Mouse (Mus musculus): ENCODE data around the gene C130050O18Rik. TPM values are rescaled to one million over a fixed set of nuclear protein-coding genes. Genes with fewer than 3 reads are reported as not detected.
A peak's percentile ranks its signal among the peaks of the same experiment; 100 is the strongest.

C130050O18Rik gene
- polyA plus RNA-seq, 1 experiment, result 8.1 TPM

DNA sequence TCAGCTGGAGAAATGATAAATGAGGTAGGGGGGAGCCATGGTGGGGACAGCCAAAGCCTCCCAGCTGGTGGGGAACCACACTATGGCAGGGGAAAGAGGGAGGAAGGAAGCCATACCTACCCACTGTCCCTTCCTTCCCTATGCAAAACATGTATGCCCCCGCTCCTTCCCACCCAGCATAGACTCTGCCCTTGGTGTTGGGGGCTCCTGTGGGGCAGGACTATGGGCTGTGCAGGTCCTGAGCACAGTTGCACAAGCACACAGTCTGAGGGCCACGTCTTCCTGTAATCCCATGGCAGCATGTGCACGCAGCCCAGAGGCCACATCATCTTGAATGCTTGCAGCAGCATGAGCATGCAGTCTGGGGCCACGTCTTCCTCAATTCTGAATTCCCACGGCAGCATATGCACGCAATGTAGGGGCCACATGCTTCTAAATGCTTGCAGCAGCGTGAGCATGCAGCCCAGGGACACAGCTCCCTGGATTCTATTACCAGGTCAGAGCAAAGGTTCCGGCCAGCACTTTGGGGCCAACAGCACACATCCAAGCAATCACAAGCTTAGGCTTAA, 1.3 kb upstream of the C130050O18Rik start:
- Histone ChIP-seq H3K36me3 (ENCODE audit: control insufficient read depth, insufficient read depth, low read length) (no peaks in the 10 kb centered on the region), H3K27ac (ENCODE audit: insufficient read depth, low read length) (peak overlapping the region; percentile 43), H3K4me1 (ENCODE audit: control insufficient read depth, insufficient read depth, insufficient read length) (peaks cover 14% of the 10 kb centered on the region; the same call in 1 of the 2 replicates), H3K27me3 (ENCODE audit: control insufficient read depth, insufficient read depth, low read length) (no peaks in the 10 kb centered on the region), H3K4me3 (ENCODE audit: extremely low read depth, insufficient read depth, insufficient read length) (no peak overlapping the region)
- TF ChIP-seq POLR2A (IDR thresholded peaks at IDR 0.05; ENCODE audit: low read depth, low read length) (no peak), CTCF (IDR thresholded peaks at IDR 0.05; ENCODE audit: extremely low read depth, insufficient read depth, insufficient read length, insufficient replicate concordance) (no peak)
- no peak for DNase-seq (ENCODE audit: low read depth in 1 of 2, low spot score in 2 of 2)
- WGBS, result 46% methylated on average over 8 of the region's 8 CpGs

DNA sequence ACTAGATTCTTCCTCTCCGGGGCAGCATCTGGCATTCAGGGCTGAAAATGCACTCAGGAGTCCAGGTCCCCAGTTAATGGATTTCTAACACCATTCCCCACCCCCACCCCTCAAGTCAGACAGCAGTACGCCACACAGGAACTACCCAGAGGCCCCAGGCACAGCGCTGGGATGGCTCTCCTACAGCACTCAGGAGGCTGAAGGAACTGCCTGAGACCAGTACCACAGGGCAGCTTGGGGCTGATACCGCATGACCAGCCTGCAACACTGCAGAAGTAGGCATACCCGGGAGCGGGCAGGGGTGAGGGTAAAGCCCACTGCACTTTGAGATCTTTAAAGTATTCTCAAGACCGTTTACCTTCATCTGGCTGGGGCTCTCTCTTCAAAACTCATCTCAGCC, 398 bp downstream of the C130050O18Rik start:
- 42% methylated on average over 7 of the region's 7 CpGs for WGBS
- TF ChIP-seq CTCF (IDR thresholded peaks at IDR 0.05; ENCODE audit: extremely low read depth, insufficient read depth, insufficient read length, insufficient replicate concordance), result no peak
- no peak for DNase-seq (ENCODE audit: low read depth in 1 of 2, low spot score in 2 of 2)
- peaks cover 14% of the 10 kb centered on the region; the same call in 1 of the 2 replicates for H3K4me1 ChIP-seq (ENCODE audit: control insufficient read depth, insufficient read depth, insufficient read length)
- H3K27ac ChIP-seq (ENCODE audit: insufficient read depth, low read length), result peak overlapping the region; percentile 56
- H3K27me3 ChIP-seq (ENCODE audit: control insufficient read depth, insufficient read depth, low read length), result no peaks in the 10 kb centered on the region
- peak overlapping the region; percentile 12; the same call in 1 of the 2 replicates for H3K4me3 ChIP-seq (ENCODE audit: extremely low read depth, insufficient read depth, insufficient read length)
- no peaks in the 10 kb centered on the region for H3K36me3 ChIP-seq (ENCODE audit: control insufficient read depth, insufficient read depth, low read length)

DNA sequence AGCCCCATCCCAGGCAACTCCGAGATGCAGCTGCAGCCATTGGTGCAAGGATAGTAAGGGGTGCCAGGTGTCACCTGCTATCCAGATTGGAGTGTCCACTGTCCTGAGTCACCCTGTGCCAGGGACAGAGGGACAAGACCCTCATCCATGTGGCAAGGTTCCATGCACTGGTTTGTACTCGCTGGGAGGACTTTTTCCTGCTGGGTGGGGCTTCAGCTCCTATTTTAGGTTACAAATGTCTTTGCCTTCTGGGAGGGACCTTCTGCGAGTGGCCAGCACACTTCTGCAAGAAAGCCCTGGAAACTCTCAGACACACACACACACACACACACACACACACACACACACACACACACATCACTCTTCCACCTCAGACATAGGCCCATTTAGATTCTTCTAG, 873 bp downstream of the C130050O18Rik start:
- H3K27me3 ChIP-seq (ENCODE audit: control insufficient read depth, insufficient read depth, low read length), result no peaks in the 10 kb centered on the region
- TF ChIP-seq POLR2A (IDR thresholded peaks at IDR 0.05; ENCODE audit: low read depth, low read length) (no peak), CTCF (IDR thresholded peaks at IDR 0.05; ENCODE audit: extremely low read depth, insufficient read depth, insufficient read length, insufficient replicate concordance) (no peak)
- H3K27ac ChIP-seq (ENCODE audit: insufficient read depth, low read length), result peak overlapping the region; percentile 56
- peaks cover 14% of the 10 kb centered on the region; the same call in 1 of the 2 replicates for H3K4me1 ChIP-seq (ENCODE audit: control insufficient read depth, insufficient read depth, insufficient read length)
- WGBS, result 68% methylated on average over 3 of the region's 3 CpGs
- DNase-seq (ENCODE audit: low read depth in 1 of 2, low spot score in 2 of 2), result no peak
- H3K36me3 ChIP-seq (ENCODE audit: control insufficient read depth, insufficient read depth, low read length), result no peaks in the 10 kb centered on the region
- peak overlapping the region; percentile 12; the same call in 1 of the 2 replicates for H3K4me3 ChIP-seq (ENCODE audit: extremely low read depth, insufficient read depth, insufficient read length)

DNA sequence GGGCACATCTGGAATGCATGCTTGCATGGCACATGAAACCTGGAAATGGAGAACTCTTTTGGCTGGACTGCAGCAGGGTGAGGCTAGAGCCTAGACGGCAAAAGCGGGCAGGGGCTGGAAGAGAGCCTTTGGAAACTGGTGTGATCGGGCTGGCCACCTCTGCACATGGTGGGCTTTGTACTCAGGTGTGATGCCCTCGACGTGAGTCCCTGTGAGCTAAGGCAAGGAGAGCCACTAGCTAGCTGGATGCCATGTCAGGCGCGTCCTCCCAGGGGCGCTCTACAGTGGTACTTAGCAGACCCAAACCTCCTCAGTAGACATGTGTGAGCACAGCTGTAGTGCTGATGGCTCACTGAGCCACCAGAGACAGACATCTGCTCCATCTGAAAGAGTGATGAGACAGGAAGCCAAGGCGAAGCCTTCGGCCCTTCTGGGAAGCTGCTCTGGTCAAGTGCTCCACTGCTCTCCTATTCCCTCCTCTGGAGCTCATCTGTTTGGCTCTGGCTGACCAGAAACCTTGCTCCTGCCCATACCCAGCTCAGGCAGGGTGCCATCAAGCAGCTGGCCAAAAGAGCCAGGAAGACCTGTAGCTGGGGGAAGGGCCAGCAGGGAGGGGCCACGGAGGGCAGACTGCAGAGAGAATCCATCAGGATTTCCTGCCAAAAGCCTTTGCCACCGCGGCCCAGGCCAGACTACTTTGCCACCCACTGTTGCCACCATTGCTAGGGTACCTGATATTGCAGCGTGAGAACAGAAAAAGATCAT, 2.2 kb downstream of the C130050O18Rik start:
- H3K4me3 ChIP-seq (ENCODE audit: extremely low read depth, insufficient read depth, insufficient read length), result peak overlapping the region; percentile 49; the same call in 1 of the 2 replicates
- no peak for DNase-seq (ENCODE audit: low read depth in 1 of 2, low spot score in 2 of 2)
- no peaks in the 10 kb centered on the region for H3K27me3 ChIP-seq (ENCODE audit: control insufficient read depth, insufficient read depth, low read length)
- peaks cover 14% of the 10 kb centered on the region; the same call in 1 of the 2 replicates for H3K4me1 ChIP-seq (ENCODE audit: control insufficient read depth, insufficient read depth, insufficient read length)
- peak overlapping the region; percentile 76 for H3K27ac ChIP-seq (ENCODE audit: insufficient read depth, low read length)
- TF ChIP-seq POLR2A (IDR thresholded peaks at IDR 0.05; ENCODE audit: low read depth, low read length) (no peak), CTCF (IDR thresholded peaks at IDR 0.05; ENCODE audit: extremely low read depth, insufficient read depth, insufficient read length, insufficient replicate concordance) (no peak)
- WGBS, result 49% methylated on average over 14 of the region's 14 CpGs
- no peaks in the 10 kb centered on the region for H3K36me3 ChIP-seq (ENCODE audit: control insufficient read depth, insufficient read depth, low read length)

DNA sequence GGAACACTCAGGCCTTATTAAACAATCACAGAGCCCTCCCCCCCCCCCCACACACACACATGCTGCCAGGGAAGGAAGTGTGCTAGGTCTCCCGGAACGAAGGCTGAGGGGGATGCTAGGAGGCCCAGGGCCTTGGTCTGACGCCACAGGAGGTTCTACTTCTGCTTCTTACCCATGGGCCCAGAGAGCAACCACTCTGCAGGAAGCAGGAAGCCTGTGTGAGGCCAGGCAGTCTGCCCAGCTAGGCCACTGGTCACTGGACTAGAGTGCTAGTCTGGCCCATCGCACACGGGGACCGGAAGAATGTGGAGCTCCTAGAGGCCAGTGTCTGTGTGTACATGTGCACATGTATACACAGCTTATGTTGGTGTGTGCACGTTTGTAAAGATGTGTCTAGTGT, 3.4 kb downstream of the C130050O18Rik start:
- no peaks in the 10 kb centered on the region for H3K36me3 ChIP-seq (ENCODE audit: control insufficient read depth, insufficient read depth, low read length)
- no peaks in the 10 kb centered on the region for H3K27me3 ChIP-seq (ENCODE audit: control insufficient read depth, insufficient read depth, low read length)
- DNase-seq (ENCODE audit: low read depth in 1 of 2, low spot score in 2 of 2), result peak; percentile 36 to 40
- TF ChIP-seq CTCF (IDR thresholded peaks at IDR 0.05; ENCODE audit: extremely low read depth, insufficient read depth, insufficient read length, insufficient replicate concordance) (no peak), POLR2A (IDR thresholded peaks at IDR 0.05; ENCODE audit: low read depth, low read length) (no peak)
- H3K27ac ChIP-seq (ENCODE audit: insufficient read depth, low read length), result peak overlapping the region; percentile 76
- WGBS, result 28% methylated on average over 7 of the region's 7 CpGs
- H3K4me1 ChIP-seq (ENCODE audit: control insufficient read depth, insufficient read depth, insufficient read length), result peaks cover 9% of the 10 kb centered on the region; the same call in 1 of the 2 replicates
- peak overlapping the region; percentile 49 for H3K4me3 ChIP-seq (ENCODE audit: extremely low read depth, insufficient read depth, insufficient read length)

DNA sequence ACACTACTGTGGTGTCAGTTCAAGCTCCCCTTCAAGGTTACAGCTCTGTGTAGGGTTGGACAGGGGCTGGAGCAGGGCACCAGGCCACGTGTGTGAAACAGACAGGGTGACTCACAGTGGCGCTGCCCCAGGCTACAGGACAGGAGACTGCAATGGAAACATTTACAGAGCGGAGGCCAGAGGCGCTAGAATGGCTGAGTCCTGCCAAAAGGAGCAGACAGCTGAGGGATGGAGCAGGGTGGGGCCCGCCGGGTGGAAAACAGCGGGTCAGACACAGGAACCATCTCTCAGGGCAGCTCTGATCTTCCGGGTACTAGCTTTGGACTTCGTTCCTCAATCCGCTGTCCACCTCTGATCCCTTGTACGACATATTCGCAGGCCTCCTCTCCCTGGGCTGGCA, 4.3 kb downstream of the C130050O18Rik start:
- Histone ChIP-seq H3K4me1 (ENCODE audit: control insufficient read depth, insufficient read depth, insufficient read length) (peaks cover 5% of the 10 kb centered on the region; the same call in 1 of the 2 replicates), H3K36me3 (ENCODE audit: control insufficient read depth, insufficient read depth, low read length) (no peaks in the 10 kb centered on the region), H3K27ac (ENCODE audit: insufficient read depth, low read length) (no peak overlapping the region; the same call in none of the 2 replicates), H3K27me3 (ENCODE audit: control insufficient read depth, insufficient read depth, low read length) (no peaks in the 10 kb centered on the region), H3K4me3 (ENCODE audit: extremely low read depth, insufficient read depth, insufficient read length) (no peak overlapping the region)
- 83% methylated on average over 12 of the region's 12 CpGs for WGBS
- no peak for DNase-seq (ENCODE audit: low read depth in 1 of 2, low spot score in 2 of 2)
- no peak for TF ChIP-seq CTCF (IDR thresholded peaks at IDR 0.05; ENCODE audit: extremely low read depth, insufficient read depth, insufficient read length, insufficient replicate concordance)

DNA sequence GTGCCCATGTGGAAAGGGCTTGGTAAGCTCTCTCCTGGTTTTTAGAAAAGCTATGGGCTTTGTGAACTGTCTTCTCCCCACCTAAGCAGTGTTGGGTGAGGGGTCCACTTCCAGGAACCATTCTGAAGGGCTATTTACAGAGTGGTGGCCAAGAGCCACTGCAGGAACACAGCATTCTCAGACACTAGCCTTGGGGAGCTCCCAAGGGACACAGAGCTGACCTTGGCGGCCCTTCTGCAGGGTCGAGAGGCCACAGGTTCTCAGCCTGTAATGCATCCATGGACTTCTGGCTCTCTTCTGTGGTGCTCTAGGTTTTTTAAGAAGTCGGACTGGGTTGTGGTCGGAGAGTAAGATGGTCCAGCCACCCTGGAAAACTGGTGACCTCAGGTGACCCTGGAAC, 5.0 kb downstream of the C130050O18Rik start:
- Histone ChIP-seq H3K27ac (ENCODE audit: insufficient read depth, low read length) (no peak overlapping the region), H3K27me3 (ENCODE audit: control insufficient read depth, insufficient read depth, low read length) (no peaks in the 10 kb centered on the region), H3K36me3 (ENCODE audit: control insufficient read depth, insufficient read depth, low read length) (no peaks in the 10 kb centered on the region), H3K4me3 (ENCODE audit: extremely low read depth, insufficient read depth, insufficient read length) (no peak overlapping the region), H3K4me1 (ENCODE audit: control insufficient read depth, insufficient read depth, insufficient read length) (peaks cover 5% of the 10 kb centered on the region; the same call in 1 of the 2 replicates)
- WGBS, result 83% methylated on average over 4 of the region's 4 CpGs
- TF ChIP-seq POLR2A (IDR thresholded peaks at IDR 0.05; ENCODE audit: low read depth, low read length), result no peak
- TF ChIP-seq CTCF (IDR thresholded peaks at IDR 0.05; ENCODE audit: extremely low read depth, insufficient read depth, insufficient read length, insufficient replicate concordance), result no peak
- DNase-seq (ENCODE audit: low read depth in 1 of 2, low spot score in 2 of 2), result no peak
